Mouse (Mus musculus) hindbrain, embryonic 14.5 days (tissue): ENCODE measurements around the gene Mybpc1. TPM values are rescaled to one million over a fixed set of nuclear protein-coding genes. Genes with fewer than 3 reads are reported as not detected.
"Not testable (repeated sequence)": the region's sequence is repeated elsewhere in the genome, so short reads cannot be mapped to it uniquely, and the experiment has no call there.

ENCODE experiments used
- ATAC-seq: fragments of 200-750 bp; cut with Nextera tagmentation; 2 replicates; pipeline ENCODE4 v1.8.0; 2017; ENCODE audit warnings: moderate number of reproducible peaks, mild to moderate bottlenecking, moderate TSS enrichment, moderate library complexity; ENCODE audit not compliant: low FRiP score
- DNase-seq: peaks from one replicate; pipeline ENCODE4 v3.0.0-alpha.2; 2015; ENCODE audit warnings: low spot score
- H3K27ac ChIP-seq: fragments of 300-500 bp; sonication (generic); 2 replicates; pipeline ENCODE4 v1.5.1; 2014; ENCODE audit warnings: mild to moderate bottlenecking, moderate library complexity
- H3K27me3 ChIP-seq: fragments of 300-500 bp; sonication (generic); 2 replicates; pipeline ENCODE4 v1.6.1; 2014; ENCODE audit warnings: mild to moderate bottlenecking, low read length, mixed read lengths; ENCODE audit not compliant: control insufficient read depth, insufficient read depth
- H3K36me3 ChIP-seq: fragments of 300-500 bp; sonication (generic); replicated peaks from 2 replicates; pipeline ENCODE4 v1.6.1; 2014; ENCODE audit not compliant: control insufficient read depth, insufficient read depth
- H3K4me1 ChIP-seq: fragments of 300-500 bp; sonication (generic); replicated peaks from 2 replicates; pipeline ENCODE4 v1.6.1; 2014; ENCODE audit warnings: antibody characterized with exemption, low read length, mixed read lengths; ENCODE audit not compliant: control insufficient read depth, insufficient read depth
- H3K4me2 ChIP-seq: fragments of 300-500 bp; sonication (generic); replicated peaks from 2 replicates; pipeline ENCODE4 v1.6.1; 2014; ENCODE audit warnings: mild to moderate bottlenecking, moderate library complexity
- H3K4me3 ChIP-seq: fragments of 300-500 bp; sonication (generic); replicated peaks from 2 replicates; pipeline ENCODE4 v1.5.1; 2014; ENCODE audit warnings: mild to moderate bottlenecking, low read length
- H3K9ac ChIP-seq: fragments of 300-500 bp; sonication (generic); 2 replicates; pipeline ENCODE4 v1.6.1; 2014
- H3K9me3 ChIP-seq: fragments of 300-500 bp; sonication (generic); 2 replicates; pipeline ENCODE4 v1.6.1; 2016; ENCODE audit warnings: low read length; ENCODE audit not compliant: control insufficient read depth
- WGBS: fragments of 180-500 bp; shearing (Covaris S2); extraction: QIAGEN DNeasy Blood & Tissue Kit; methylation state at CpG from one replicate; pipeline ENCODE4 v1.1.7; 2014; 5-methylcytosine and 5-hydroxymethylcytosine counted together
- polyA plus RNA-seq: library from polyadenylated mRNA; unstranded; fragments of >200 nt; fragmentation: Nextera tagmentation; extraction: Ambion mirVana; gene quantifications from 2 replicates; pipeline ENCODE4 v1.2.1, GENCODE M21; 2014

The Mybpc1 gene
- polyA plus RNA-seq, 1 experiment from 2014 or later = 3.1 TPM

DNA sequence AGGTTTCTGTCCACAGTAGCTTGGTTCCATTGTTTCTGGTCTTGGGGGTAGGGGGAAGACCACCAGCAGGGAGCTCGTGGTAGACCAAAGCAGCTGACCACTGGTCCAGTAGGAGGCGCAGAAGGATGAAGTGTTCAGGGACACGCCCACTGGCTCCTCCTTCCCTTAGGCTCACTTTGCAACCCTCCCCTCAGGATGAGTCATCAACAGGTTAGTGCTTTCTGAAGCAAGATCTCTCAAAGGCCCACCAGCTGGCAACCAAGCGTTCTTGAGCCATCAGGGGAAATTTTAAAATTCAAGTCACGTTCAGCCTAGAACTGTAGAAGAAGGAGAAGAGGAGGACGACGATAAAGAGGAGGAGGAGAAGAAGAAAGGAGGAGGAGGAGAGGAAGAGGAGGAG is 113.3 kb downstream of the Mybpc1 start:
- Histone ChIP-seq H3K9ac (no peak overlapping the region), H3K27me3 (no peaks in the 10 kb centered on the region), H3K4me1 (no peaks in the 10 kb centered on the region), H3K4me2 (no peak overlapping the region), H3K9me3 (no peaks in the 10 kb centered on the region), H3K4me3 (no peak overlapping the region), H3K36me3 (no peaks in the 10 kb centered on the region), H3K27ac (no peak overlapping the region)
- WGBS = 56% methylated on average over 7 of the region's 7 CpGs
- ATAC-seq (no peak), DNase-seq (no peak)

DNA sequence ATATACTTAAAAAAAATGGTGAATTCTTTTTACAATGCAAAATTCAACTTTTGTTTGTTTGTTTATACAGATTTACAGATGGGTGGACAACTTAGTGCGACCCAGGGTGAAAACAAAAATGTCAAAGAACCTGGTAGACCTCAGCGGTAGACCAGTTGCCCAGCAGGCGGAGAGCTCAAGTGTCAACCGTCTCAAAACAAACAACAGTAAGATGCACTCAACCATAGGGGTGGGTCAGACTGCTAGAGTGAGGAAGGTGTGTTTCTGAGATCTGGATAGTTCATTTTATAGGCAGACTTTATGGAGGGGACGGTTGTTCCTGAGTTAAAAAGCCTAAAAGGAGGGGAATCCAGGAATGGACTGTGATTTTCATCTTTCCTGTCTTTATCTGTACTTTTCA is 116.3 kb downstream of the Mybpc1 start:
- Histone ChIP-seq H3K27me3 (no peaks in the 10 kb centered on the region), H3K27ac (no peak overlapping the region), H3K36me3 (peaks cover 8% of the 10 kb centered on the region; the same call in 1 of the 2 replicates), H3K9me3 (no peaks in the 10 kb centered on the region), H3K4me2 (no peak overlapping the region), H3K4me1 (no peaks in the 10 kb centered on the region), H3K4me3 (no peak overlapping the region), H3K9ac (no peak overlapping the region)
- DNase-seq = no peak
- WGBS = 92% methylated on average over 5 of the region's 5 CpGs
- ATAC-seq = no peak

DNA sequence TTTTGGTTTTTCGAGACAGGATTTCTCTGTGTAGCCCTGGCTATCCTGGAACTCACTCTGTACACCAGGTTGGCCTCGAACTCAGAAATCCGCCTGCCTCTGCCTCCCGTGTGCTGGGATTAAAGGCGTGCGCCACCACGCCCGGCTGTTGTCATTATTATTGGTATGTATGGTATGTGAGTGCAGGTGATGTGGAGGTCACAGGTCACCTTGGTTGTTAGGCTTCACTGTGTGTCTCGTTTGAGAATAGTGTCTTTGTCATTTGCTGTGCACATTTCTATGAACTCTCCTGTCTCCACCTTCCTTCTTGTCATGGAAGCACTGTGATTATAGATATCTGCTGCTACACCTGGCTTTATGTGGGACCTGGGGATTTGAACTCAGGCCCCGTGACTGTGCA is 122.1 kb downstream of the Mybpc1 start:
- not testable (repeated sequence) for DNase-seq, H3K27me3 ChIP-seq, H3K4me2 ChIP-seq, H3K36me3 ChIP-seq, ATAC-seq, H3K4me3 ChIP-seq, H3K9me3 ChIP-seq, H3K27ac ChIP-seq, H3K4me1 ChIP-seq, H3K9ac ChIP-seq
- WGBS = 92% methylated on average over 10 of the region's 10 CpGs

Other genes starting within 250 kb of the Mybpc1 start
- gene Dram1, start 226.1 kb downstream of the Mybpc1 start, polyA plus RNA-seq = 0.44 and 0.82 TPM in 2 replicates
- 23.8 TPM in 2 replicates for gene Gnptab, start 226.0 kb downstream of the Mybpc1 start, polyA plus RNA-seq
- 0.20 and 0.26 TPM in 2 replicates for gene Sycp3, start 145.6 kb downstream of the Mybpc1 start, polyA plus RNA-seq
- 15.6 and 16.6 TPM in 2 replicates for gene Chpt1, start 101.1 kb downstream of the Mybpc1 start, polyA plus RNA-seq
- gene Spic, start 79.9 kb upstream of the Mybpc1 start, polyA plus RNA-seq = 0.17 TPM in 1 of 2 replicates, not detected in the other
- gene Arl1, start 125.7 kb upstream of the Mybpc1 start, polyA plus RNA-seq = 153 and 166 TPM in 2 replicates
- gene Utp20, start 221.7 kb upstream of the Mybpc1 start, polyA plus RNA-seq = 8.5 and 11.7 TPM in 2 replicates